Mouse (Mus musculus) telencephalon, adult 2 months (tissue): ENCODE data around the gene Rai1.
A peak's percentile ranks its signal among the peaks of the same experiment; 100 is the strongest.

ENCODE experiments used
- DNase-seq: peaks from one replicate; pipeline ENCODE4 v3.0.0-alpha.2; 2011; ENCODE audit warnings: low read depth, low spot score

Rai1 gene

GRCm38 (mm10) chr11:60094909-60095810 lies 9.7 kb upstream of the Rai1 start:
- no peak for DNase-seq

GRCm38 (mm10) chr11:60099555-60100186 lies 5.1 kb upstream of the Rai1 start:
- no peak for DNase-seq

DNA sequence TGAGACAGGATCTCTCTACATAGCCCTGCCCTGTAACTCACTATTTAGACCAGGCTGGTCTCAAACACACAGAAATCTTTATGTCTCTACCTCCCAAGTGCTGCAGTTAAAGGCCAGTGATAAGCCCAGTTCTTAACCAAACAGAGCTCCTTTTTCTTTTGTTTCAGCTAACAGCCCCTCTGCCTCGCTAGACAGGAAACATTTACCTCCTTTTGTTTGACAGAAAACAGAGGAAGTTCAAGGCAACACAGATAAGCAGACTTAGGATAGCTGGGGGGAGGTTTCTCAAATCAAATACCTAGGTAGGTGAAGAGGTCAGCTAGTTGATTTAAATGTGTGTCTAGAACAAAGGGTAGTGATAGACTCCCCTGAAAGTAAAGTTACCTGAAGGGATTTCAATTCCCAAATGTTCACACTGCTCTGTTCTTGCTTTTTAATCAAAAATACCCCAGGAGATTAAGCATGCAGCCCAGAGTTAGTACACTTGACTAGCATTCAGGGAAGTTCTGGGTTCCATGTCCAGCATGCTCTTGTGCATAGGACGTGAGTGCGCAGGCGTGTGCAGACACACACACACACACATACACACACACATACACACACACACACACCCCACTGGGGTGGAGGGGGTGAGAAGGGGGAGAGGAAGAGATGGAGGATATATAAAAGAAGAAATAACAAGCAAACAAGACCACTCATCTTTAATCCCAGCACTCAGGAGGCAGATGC lies 3.8 kb upstream of the Rai1 start:
- DNase-seq: no peak

- no peak for DNase-seq
Observed at GRCm38 (mm10) chr11:60101986-60102385, 2.8 kb upstream of the Rai1 start.

GRCm38 (mm10) chr11:60102664-60103063 lies 2.1 kb upstream of the Rai1 start:
- no peak for DNase-seq

DNA sequence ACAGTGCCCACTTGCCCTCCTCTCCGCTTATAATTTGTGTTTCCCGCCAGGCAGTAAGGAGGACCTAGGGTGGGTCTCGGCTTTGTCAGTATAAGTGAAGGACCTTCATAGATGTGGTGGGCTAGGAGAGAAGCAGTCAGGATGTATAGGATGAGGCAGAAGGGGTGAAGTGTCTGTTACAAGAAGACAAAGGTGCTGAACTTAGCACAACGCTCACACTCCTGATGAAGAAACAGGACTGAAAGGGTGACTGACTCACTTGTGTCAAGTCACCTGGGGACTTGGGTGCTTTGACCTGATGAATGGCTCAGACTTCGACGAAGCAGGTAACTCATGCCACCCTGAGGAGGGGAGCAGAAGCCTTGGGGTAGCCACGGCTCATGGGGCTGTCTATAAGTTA lies 1.2 kb upstream of the Rai1 start:
- DNase-seq: no peak

GRCm38 (mm10) chr11:60105593-60106542 lies 1.1 kb downstream of the Rai1 start:
- no peak for DNase-seq

DNA sequence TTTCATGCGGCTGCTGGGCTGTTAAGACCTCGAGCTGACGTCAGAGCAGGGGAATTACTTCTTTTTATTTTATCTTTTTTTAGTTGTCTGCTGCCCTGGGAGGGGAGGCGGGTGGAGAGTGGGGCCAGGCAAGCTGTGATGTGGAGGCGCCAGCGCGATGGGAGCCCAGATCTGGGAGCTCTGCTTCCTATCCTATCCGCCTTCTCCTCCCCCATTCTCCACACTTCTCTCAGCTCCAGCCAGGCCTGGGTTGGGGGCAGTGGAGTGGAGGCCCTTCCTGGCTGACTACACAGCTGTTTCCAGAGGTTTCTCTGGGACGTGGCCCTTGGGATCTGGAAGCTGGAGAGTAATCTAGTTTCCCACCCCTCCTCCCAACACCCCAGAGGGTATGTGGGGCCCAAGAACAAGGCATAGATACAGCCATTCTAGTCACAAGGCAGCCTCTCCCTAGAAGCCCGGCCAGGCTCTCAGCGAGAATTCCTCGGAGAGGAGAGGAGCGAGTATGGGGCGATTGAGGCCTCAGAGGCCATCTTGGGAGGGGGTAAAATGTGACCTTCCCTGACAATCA lies 1.8 kb downstream of the Rai1 start:
- peak; percentile 86 for DNase-seq

GRCm38 (mm10) chr11:60107449-60107848 lies 2.6 kb downstream of the Rai1 start:
- no peak for DNase-seq

- DNase-seq: no peak
Observed at GRCm38 (mm10) chr11:60108631-60109172, 3.9 kb downstream of the Rai1 start.

DNA sequence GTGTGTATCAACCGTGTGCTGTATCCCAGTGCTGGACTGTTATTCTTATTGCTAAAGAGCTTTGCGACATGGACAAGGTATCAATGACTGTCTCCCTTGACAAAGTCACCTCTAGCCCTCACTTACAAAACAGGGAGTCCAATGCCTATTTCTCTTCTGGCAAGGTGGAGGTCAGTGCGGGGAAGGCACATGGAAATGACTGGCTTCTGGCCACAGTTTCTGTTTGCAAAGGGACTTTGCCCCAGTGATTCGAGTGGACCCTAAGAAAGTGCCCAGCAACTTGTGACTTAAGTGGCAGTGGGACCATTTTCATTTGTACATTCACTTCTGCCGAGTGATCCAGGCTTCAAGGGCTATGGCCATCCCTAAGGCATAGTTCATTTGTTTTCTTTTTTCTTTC lies 5.6 kb downstream of the Rai1 start:
- no peak for DNase-seq

GRCm38 (mm10) chr11:60111576-60111975 lies 6.8 kb downstream of the Rai1 start:
- DNase-seq: no peak

DNA sequence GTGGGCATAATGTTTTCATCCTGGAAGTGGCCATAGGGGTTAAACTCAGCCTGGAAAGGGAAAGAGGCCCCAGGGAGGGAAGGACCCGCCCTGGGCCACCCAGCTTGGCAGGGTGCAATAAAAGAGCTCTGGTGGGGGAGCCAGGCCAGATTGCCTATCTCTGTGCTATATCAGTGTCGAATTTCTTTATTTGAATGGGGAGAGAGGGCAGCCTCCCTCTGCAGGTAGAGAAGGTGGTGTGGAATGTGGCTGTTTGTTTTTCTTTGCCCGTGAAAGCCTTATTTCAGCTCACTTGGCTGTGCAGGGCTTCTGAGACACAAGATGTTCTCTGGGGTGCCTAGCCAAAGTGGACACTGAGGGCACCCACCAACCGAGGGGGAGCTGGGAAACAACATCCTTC lies 8.8 kb downstream of the Rai1 start:
- DNase-seq: no peak

GRCm38 (mm10) chr11:60114296-60115023 lies 9.6 kb downstream of the Rai1 start:
- DNase-seq: no peak

GRCm38 (mm10) chr11:60115024-60115538 lies 10.3 kb downstream of the Rai1 start:
- DNase-seq: no peak

GRCm38 (mm10) chr11:60115638-60116276 lies 10.9 kb downstream of the Rai1 start:
- DNase-seq: no peak

DNA sequence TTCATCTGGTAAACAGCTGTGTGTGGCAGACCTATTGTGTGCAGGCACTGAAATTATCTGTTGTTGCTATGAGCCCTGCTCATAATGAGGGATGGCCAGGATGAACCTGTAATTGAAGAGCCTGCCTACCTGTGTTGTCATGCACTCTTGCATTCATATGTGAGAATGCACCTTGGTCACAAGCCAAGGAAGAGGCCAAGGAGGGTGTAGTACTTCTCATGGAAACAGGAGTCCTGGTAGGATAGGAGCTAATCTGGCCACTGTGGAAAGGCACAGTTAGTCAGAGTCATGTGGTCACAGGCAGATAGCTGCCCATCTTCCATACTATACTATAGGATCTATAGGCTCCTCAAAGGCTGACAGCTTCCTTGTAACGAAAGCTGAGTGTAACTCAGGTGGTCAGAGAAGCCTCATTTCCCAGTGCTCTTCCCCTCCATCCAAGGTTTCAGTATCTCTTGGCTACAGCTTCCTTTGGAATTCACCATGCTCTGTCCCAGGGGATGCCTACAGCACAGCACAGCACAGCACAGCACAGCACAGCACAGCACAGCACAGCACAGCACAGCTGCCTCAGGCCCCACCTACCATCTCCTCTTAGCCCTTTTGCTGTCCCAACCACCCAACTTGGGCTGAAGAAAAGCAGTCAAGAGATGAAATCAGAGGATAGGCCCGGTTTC lies 15.9 kb downstream of the Rai1 start:
- DNase-seq: no peak

DNA sequence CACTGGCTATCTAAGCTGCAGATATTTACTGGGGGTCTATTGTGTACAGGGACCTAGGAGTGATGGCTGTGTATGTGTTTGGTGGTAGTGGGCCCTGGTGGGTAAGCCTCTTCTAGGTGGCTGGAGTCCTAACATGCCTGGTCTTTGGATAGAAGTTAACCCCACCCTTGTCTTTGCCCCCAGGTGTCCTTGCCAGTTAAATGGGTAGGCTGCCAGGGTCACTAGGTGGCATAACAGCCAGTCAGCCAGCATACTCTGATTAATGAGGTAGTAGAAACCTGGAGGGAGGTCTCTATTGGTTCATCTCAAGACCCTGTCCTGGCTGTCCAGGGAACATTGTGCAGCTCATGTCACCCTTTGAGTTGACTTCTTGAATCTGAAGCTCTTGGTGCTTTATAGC lies 17.8 kb downstream of the Rai1 start:
- no peak for DNase-seq

DNA sequence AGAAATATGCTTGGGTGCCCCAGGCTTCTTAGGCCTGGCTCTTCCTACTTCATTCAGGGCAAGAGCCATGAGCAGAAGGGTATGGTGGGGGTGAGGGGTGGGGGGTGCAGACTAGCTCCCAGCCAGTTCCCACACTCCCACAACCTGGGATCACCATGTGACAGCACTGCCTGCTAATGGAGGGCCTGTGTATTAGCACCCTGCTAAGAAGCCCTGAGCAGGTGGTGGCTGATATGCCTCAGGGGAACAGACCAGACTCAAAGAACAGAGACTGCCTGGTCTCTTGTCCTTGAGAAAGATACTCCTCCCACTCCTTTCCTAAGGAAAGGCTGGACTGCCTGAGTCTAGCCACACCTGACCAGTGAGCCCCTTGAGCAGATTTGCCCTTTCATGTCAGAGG lies 22.2 kb downstream of the Rai1 start:
- no peak for DNase-seq
